Mouse (Mus musculus) liver, embryonic 14.5 days (tissue): ENCODE measurements around the gene Bcas3.

Experiments used
- CTCF ChIP-seq: IDR thresholded peaks from 2 replicates; pipeline ENCODE4 v1.5.1; 2016; ENCODE audit warnings: antibody characterized with exemption, low read depth, control low read depth
- EP300 ChIP-seq: IDR thresholded peaks from 2 replicates; pipeline ENCODE4 v1.6.1; 2016; ENCODE audit warnings: antibody characterized with exemption, low read depth

DNA sequence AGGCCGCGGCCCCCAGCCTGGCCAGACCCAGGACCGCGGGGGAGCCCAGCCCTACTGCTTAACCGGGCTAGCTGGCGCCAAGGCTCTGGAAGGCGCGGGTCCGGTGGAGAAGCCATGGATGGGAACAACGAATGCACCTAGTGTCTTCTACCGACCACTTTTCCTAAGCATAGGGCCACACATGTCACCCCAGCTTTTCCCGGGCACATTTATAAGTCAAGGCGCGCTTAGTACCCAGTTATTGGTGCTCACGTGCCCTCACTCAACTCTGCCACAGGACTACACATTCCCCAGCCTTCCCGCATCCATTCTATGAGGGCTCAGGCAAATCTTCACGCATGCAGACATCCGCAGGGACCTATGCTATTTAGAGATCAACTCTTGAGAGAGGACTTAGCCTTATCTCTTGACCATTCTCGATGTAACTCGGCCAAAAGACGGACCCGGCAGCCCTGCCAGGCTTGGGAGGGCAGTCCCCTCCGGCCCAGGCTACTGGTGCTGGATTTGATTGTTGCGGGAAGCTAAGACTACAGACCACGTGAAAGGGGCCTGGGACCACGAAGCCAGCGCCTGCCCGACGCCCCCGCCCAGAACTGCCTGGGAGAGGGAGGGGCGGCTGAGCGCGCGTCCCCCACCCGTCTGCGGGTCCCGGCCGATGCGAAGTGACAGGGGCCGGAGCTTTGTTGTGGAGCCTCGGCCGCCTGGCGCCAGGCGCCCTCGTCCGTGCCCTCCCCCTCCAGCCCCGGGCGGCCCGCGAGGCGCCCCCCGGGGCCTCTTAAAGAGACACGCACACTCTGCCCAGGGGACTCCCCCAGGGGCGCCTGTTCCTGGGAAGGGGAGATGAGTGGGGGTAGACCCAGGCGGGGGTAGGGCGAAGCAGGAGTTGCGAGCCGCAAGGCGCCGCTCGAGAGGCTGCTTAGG is 476.8 kb downstream of the Bcas3 start:
- TF ChIP-seq CTCF (no peak), EP300 (no peak)
